Mouse (Mus musculus): ENCODE measurements around the gene Enpp1. TPM values are rescaled to one million over a fixed set of nuclear protein-coding genes. Genes with fewer than 3 reads are reported as not detected.

Gene Enpp1
- polyA plus RNA-seq, 1 experiment from 2014 or later = 0.54 TPM

DNA sequence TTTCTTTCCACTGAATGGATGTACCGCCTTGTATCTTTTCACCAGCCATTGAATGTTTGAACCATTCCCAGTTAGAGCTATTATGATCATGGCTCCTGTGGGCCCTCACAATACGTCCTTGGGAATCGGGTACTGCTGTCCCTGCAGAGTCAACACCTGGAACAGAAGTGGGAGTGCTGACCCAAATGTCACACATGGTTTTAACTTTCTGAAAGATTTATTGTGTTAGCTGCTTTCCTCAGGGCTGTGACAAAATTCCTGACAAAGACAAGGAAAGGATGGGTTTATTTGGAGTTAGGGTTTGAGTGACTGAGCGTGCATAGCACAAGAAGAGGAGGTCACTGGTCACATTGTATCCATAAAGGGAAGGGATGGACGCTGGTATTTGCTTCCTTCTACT is 4.3 kb upstream of the Enpp1 start:
- no peak for DNase-seq (ENCODE audit: low spot score)
- H3K9me3 ChIP-seq (ENCODE audit: control insufficient read depth, low read length) = no peaks in the 10 kb centered on the region
- H3K9ac ChIP-seq (ENCODE audit: low read length) = no peak overlapping the region
- no peaks in the 10 kb centered on the region for H3K4me1 ChIP-seq (ENCODE audit: control insufficient read depth, insufficient read depth, low read length)
- H3K27me3 ChIP-seq (ENCODE audit: control insufficient read depth, insufficient read depth, low read length) = 0 out of 2 replicates have a peak, but pooled peaks cover 3% of the 10 kb centered on the region
- H3K4me2 ChIP-seq (ENCODE audit: low read depth) = no peak overlapping the region
- ATAC-seq (ENCODE audit: insufficient read depth, low FRiP score, low TSS enrichment) = no peak
- H3K27ac ChIP-seq (ENCODE audit: low read depth, low read length) = no peak overlapping the region
- WGBS = 68% methylated on average over 5 of the region's 5 CpGs
- no peaks in the 10 kb centered on the region for H3K36me3 ChIP-seq (ENCODE audit: control insufficient read depth, insufficient read depth, low read length)
- H3K4me3 ChIP-seq (ENCODE audit: low read depth, low read length) = no peak overlapping the region

DNA sequence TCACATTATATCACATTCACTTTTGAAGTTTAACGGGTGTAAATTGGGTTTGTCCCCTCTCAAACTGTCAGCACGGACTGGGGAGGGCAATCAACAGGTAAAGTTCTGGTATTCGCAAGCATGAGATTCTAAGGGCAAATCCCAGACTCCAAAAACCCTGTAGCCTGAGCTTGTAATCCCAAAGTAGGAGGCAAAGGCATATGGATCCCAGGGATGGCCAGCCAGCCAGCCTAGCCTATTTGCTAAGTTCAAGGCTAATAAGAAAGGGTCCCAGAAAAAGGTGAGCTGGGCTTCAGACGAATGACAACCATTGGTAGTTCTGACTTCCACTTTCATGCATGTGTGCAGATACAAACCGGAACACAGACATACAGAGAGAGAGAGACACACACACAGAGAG is 942 bp upstream of the Enpp1 start:
- Histone ChIP-seq H3K27ac (ENCODE audit: low read depth, low read length) (no peak overlapping the region), H3K9ac (ENCODE audit: low read length) (no peak overlapping the region), H3K4me1 (ENCODE audit: control insufficient read depth, insufficient read depth, low read length) (no peaks in the 10 kb centered on the region), H3K4me2 (ENCODE audit: low read depth) (no peak overlapping the region), H3K36me3 (ENCODE audit: control insufficient read depth, insufficient read depth, low read length) (no peaks in the 10 kb centered on the region), H3K4me3 (ENCODE audit: low read depth, low read length) (no peak overlapping the region), H3K9me3 (ENCODE audit: control insufficient read depth, low read length) (no peaks in the 10 kb centered on the region), H3K27me3 (ENCODE audit: control insufficient read depth, insufficient read depth, low read length) (0 out of 2 replicates have a peak, but pooled peaks cover 3% of the 10 kb centered on the region)
- DNase-seq (ENCODE audit: low spot score) (no peak), ATAC-seq (ENCODE audit: insufficient read depth, low FRiP score, low TSS enrichment) (no peak)
- 67% methylated on average over 5 of the region's 5 CpGs for WGBS

DNA sequence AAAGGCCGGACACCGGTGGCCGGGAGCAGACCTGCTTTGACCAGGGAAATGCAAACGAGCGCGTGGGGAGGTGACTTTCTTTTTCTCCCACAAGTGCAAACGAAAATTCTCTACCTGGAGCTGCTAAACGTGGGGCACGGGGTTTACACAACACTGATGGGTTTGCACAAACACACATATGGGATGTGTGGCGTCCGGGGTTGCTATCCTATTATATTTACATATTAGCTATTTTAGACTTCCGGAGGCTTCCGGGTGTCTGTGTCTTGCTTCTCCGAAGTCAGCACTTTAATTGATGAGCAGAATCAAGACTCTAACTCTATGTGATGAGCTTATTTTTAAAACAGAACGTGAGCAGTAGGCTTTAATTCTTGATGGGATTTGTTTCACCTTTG is 405 bp upstream of the Enpp1 start:
- 16% methylated on average over 15 of the region's 15 CpGs for WGBS
- H3K9ac ChIP-seq (ENCODE audit: low read length) = peak overlapping the region; percentile 43; the same call in 1 of the 2 replicates
- ATAC-seq (ENCODE audit: insufficient read depth, low FRiP score, low TSS enrichment) = no peak

DNA sequence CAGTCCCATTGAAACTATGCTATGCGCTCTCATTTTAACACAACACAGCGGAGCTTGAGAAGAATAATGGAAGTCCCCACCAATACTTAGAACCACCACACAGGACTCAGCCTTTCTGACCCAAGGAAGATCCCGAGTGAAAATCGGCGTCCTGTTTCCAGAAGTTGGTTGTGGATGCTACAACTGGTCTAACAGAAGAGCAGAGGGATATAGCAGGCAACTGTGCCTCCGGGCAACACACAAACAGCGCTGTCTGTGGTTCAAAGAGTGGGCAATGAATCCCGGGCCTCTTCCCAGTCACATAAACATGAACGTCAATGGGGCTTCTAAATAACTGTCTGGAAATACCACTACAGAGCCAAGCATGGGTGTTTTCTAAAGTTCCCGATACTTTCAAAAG is 888 bp downstream of the Enpp1 start:
- Histone ChIP-seq H3K9me3 (ENCODE audit: control insufficient read depth, low read length) (no peaks in the 10 kb centered on the region), H3K36me3 (ENCODE audit: control insufficient read depth, insufficient read depth, low read length) (no peaks in the 10 kb centered on the region), H3K27ac (ENCODE audit: low read depth, low read length) (no peak overlapping the region), H3K4me3 (ENCODE audit: low read depth, low read length) (peak overlapping the region; percentile 57), H3K27me3 (ENCODE audit: control insufficient read depth, insufficient read depth, low read length) (0 out of 2 replicates have a peak, but pooled peaks cover 3% of the 10 kb centered on the region), H3K4me2 (ENCODE audit: low read depth) (peak overlapping the region; percentile 90), H3K9ac (ENCODE audit: low read length) (no peak overlapping the region), H3K4me1 (ENCODE audit: control insufficient read depth, insufficient read depth, low read length) (no peaks in the 10 kb centered on the region)
- DNase-seq (ENCODE audit: low spot score) (peak; percentile 34), ATAC-seq (ENCODE audit: insufficient read depth, low FRiP score, low TSS enrichment) (no peak)
- 19% methylated on average over 10 of the region's 10 CpGs for WGBS

More for the DNA sequence above, 405 bp upstream of the Enpp1 start:
- no peaks in the 10 kb centered on the region for H3K9me3 ChIP-seq (ENCODE audit: control insufficient read depth, low read length)
- H3K27me3 ChIP-seq (ENCODE audit: control insufficient read depth, insufficient read depth, low read length) = 0 out of 2 replicates have a peak, but pooled peaks cover 3% of the 10 kb centered on the region
- peak overlapping the region; percentile 57 for H3K4me3 ChIP-seq (ENCODE audit: low read depth, low read length)
- no peak overlapping the region for H3K27ac ChIP-seq (ENCODE audit: low read depth, low read length)
- no peak for DNase-seq (ENCODE audit: low spot score)
- H3K4me2 ChIP-seq (ENCODE audit: low read depth) = peak overlapping the region; percentile 90
- H3K36me3 ChIP-seq (ENCODE audit: control insufficient read depth, insufficient read depth, low read length) = no peaks in the 10 kb centered on the region
- H3K4me1 ChIP-seq (ENCODE audit: control insufficient read depth, insufficient read depth, low read length) = no peaks in the 10 kb centered on the region

DNA sequence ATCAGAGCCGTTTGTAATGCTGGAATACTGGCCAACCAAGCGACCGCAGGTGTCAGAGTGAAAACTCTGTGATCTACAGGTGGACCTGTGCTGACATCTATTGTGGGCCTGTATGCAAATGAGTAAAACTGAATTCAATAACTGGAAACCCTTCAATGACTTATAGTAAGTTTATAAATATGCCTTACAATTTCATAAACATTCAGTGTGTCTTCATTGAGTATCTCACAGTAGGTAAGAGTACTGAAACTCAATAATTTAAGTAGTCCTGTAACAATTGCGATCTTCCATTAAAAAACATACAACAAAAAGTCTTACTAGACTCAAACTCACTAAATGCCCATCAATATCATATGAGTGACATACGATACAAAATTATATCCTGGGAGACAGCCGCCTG is 1.6 kb downstream of the Enpp1 start:
- DNase-seq (ENCODE audit: low spot score) = no peak
- H3K9me3 ChIP-seq (ENCODE audit: control insufficient read depth, low read length) = no peaks in the 10 kb centered on the region
- WGBS = 91% methylated on average over 6 of the region's 6 CpGs
- no peak overlapping the region for H3K4me2 ChIP-seq (ENCODE audit: low read depth)
- no peak overlapping the region for H3K9ac ChIP-seq (ENCODE audit: low read length)
- H3K4me1 ChIP-seq (ENCODE audit: control insufficient read depth, insufficient read depth, low read length) = no peaks in the 10 kb centered on the region
- ATAC-seq (ENCODE audit: insufficient read depth, low FRiP score, low TSS enrichment) = no peak
- 0 out of 2 replicates have a peak, but pooled peaks cover 3% of the 10 kb centered on the region for H3K27me3 ChIP-seq (ENCODE audit: control insufficient read depth, insufficient read depth, low read length)
- H3K27ac ChIP-seq (ENCODE audit: low read depth, low read length) = no peak overlapping the region
- no peaks in the 10 kb centered on the region for H3K36me3 ChIP-seq (ENCODE audit: control insufficient read depth, insufficient read depth, low read length)
- H3K4me3 ChIP-seq (ENCODE audit: low read depth, low read length) = no peak overlapping the region

DNA sequence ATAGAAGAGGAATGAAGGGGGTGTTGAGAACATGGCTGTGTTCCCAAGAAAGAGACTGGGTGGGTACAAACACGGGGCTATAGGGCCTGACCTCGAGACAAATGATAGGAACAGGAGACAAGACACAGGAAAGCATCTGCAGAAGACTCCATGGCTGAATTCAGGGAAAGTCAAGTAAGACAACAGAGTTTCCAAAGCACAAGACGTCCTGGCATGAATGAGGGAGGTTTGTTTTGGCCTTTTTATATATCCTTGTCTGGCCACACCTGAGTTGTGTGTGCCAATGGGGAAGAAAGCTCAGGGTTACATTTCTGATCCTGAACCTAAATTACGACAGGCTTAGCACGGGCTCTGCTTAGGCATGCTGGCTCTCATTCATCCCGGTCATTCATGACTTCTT is 4.2 kb downstream of the Enpp1 start:
- H3K9me3 ChIP-seq (ENCODE audit: control insufficient read depth, low read length) = no peaks in the 10 kb centered on the region
- ATAC-seq (ENCODE audit: insufficient read depth, low FRiP score, low TSS enrichment) (no peak), DNase-seq (ENCODE audit: low spot score) (no peak)
- H3K4me2 ChIP-seq (ENCODE audit: low read depth) = no peak overlapping the region
- 0 out of 2 replicates have a peak, but pooled peaks cover 2% of the 10 kb centered on the region for H3K27me3 ChIP-seq (ENCODE audit: control insufficient read depth, insufficient read depth, low read length)
- WGBS = 77% methylated on average over 6 of the region's 6 CpGs
- H3K9ac ChIP-seq (ENCODE audit: low read length) = no peak overlapping the region
- H3K27ac ChIP-seq (ENCODE audit: low read depth, low read length) = no peak overlapping the region
- H3K4me3 ChIP-seq (ENCODE audit: low read depth, low read length) = no peak overlapping the region
- no peaks in the 10 kb centered on the region for H3K36me3 ChIP-seq (ENCODE audit: control insufficient read depth, insufficient read depth, low read length)
- H3K4me1 ChIP-seq (ENCODE audit: control insufficient read depth, insufficient read depth, low read length) = no peaks in the 10 kb centered on the region

DNA sequence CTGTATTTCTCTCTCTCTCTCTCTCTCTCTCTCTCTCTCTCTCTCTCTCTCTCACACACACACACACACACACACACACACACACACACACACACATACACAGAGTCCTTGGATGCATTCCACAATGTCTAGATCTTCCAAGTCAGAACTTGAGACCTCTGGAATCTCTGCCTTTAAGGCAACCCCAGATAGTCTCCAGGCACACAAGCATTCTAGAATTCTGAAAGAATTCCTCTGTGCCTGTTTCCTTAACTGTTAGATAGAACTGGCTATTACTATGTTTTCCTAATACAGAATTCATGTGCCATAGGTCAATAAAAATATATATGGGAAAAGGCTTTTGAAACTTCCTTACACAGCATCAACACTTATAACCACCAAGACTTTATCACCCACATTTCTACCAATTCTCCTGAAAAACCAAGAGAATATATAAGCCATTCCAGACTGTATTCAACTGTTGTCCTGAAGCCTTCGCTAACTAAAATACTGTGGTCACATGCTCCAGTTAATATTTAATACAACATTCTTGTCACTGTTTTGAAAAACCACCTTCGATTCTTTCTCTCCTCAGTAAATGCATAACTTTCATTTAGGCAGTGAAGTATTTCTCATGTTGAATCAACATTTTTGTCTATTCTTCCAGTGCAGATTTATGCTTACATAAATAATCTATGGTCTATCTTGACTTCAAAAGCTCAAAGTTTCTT is 5.4 kb downstream of the Enpp1 start:
- H3K9me3 ChIP-seq (ENCODE audit: control insufficient read depth, low read length) = no peaks in the 10 kb centered on the region
- H3K4me3 ChIP-seq (ENCODE audit: low read depth, low read length) = no peak overlapping the region
- H3K4me1 ChIP-seq (ENCODE audit: control insufficient read depth, insufficient read depth, low read length) = no peaks in the 10 kb centered on the region
- H3K9ac ChIP-seq (ENCODE audit: low read length) = no peak overlapping the region
- ATAC-seq (ENCODE audit: insufficient read depth, low FRiP score, low TSS enrichment) (no peak), DNase-seq (ENCODE audit: low spot score) (no peak)
- H3K27me3 ChIP-seq (ENCODE audit: control insufficient read depth, insufficient read depth, low read length) = no peaks in the 10 kb centered on the region
- no peak overlapping the region for H3K4me2 ChIP-seq (ENCODE audit: low read depth)
- H3K36me3 ChIP-seq (ENCODE audit: control insufficient read depth, insufficient read depth, low read length) = no peaks in the 10 kb centered on the region
- no peak overlapping the region for H3K27ac ChIP-seq (ENCODE audit: low read depth, low read length)
- WGBS = 93% methylated on average over 2 of the region's 2 CpGs

DNA sequence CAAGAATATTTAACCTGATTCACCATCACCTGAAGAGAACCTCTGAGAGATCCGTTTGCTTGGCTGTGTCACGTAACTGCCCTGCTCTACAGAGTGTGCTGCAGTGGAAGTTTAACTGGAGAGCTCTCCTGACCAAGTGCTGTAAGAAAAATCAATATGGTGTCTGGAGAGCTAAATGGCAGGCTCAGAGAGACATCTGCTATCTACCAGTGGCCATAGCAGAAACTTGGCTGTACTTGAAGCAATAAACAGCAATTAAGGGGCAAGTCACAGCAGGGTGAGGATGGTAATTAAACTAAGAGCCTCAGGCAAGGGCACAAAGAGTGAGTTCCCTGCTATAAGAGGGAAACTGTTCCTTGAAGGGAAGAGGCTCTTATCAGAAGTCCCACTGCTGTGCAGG is 9.3 kb downstream of the Enpp1 start:
- no peaks in the 10 kb centered on the region for H3K4me1 ChIP-seq (ENCODE audit: control insufficient read depth, insufficient read depth, low read length)
- H3K4me2 ChIP-seq (ENCODE audit: low read depth) = no peak overlapping the region
- no peaks in the 10 kb centered on the region for H3K36me3 ChIP-seq (ENCODE audit: control insufficient read depth, insufficient read depth, low read length)
- WGBS = 59% methylated on average over 2 of the region's 2 CpGs
- no peak overlapping the region for H3K4me3 ChIP-seq (ENCODE audit: low read depth, low read length)
- ATAC-seq (ENCODE audit: insufficient read depth, low FRiP score, low TSS enrichment) = no peak
- H3K9me3 ChIP-seq (ENCODE audit: control insufficient read depth, low read length) = no peaks in the 10 kb centered on the region
- H3K27ac ChIP-seq (ENCODE audit: low read depth, low read length) = no peak overlapping the region
- no peaks in the 10 kb centered on the region for H3K27me3 ChIP-seq (ENCODE audit: control insufficient read depth, insufficient read depth, low read length)
- no peak for DNase-seq (ENCODE audit: low spot score)
- no peak overlapping the region for H3K9ac ChIP-seq (ENCODE audit: low read length)

DNA sequence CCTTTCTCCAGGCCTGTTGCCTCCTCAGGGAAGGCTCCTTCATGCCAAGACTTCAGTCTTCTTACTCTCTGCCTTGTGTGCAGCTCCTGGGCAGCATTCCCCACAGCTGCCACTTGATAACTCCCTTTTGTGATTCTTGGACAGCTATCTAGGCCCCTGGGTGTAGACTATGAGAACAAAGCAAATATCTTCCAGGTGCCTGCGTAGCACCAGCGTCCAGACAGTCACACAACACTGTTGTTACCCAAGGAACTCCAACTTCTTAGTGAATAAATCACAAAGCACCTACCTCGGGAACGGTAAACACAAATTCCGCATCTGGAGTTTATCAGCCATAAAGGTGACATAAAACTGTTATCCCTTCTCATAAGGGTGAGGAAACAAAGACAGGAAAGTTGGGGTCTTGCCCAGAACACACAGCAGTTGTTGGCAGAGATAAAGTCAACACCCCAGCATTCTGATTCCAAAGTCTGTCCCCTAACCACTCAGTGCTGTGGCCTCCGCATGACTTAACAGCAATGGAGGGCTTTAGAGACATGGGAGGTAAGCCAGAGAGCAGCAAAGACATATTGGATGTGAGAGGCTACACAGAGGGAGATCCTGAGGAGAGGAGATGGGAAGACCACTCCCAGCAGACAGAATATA is 13.7 kb downstream of the Enpp1 start:
- no peak overlapping the region for H3K27ac ChIP-seq (ENCODE audit: low read depth, low read length)
- H3K4me2 ChIP-seq (ENCODE audit: low read depth) = no peak overlapping the region
- H3K9me3 ChIP-seq (ENCODE audit: control insufficient read depth, low read length) = no peaks in the 10 kb centered on the region
- no peak overlapping the region for H3K9ac ChIP-seq (ENCODE audit: low read length)
- no peak for ATAC-seq (ENCODE audit: insufficient read depth, low FRiP score, low TSS enrichment)
- H3K4me3 ChIP-seq (ENCODE audit: low read depth, low read length) = no peak overlapping the region
- no peaks in the 10 kb centered on the region for H3K4me1 ChIP-seq (ENCODE audit: control insufficient read depth, insufficient read depth, low read length)
- no peak for DNase-seq (ENCODE audit: low spot score)
- H3K36me3 ChIP-seq (ENCODE audit: control insufficient read depth, insufficient read depth, low read length) = no peaks in the 10 kb centered on the region
- no peaks in the 10 kb centered on the region for H3K27me3 ChIP-seq (ENCODE audit: control insufficient read depth, insufficient read depth, low read length)
- WGBS = 84% methylated on average over 6 of the region's 6 CpGs

Measured in neural tube, embryonic 11.5 days (tissue).